Mouse (Mus musculus) liver, embryonic 11.5 days (tissue): ENCODE measurements around the gene Pigx. TPM values are rescaled to one million over a fixed set of nuclear protein-coding genes. Genes with fewer than 3 reads are reported as not detected.

Source experiments
- ATAC-seq: fragments of 200-750 bp; cut with Nextera tagmentation; replicated peaks from 2 replicates; pipeline ENCODE4 v1.8.0; 2017; ENCODE audit warnings: moderate number of reproducible peaks, mild to moderate bottlenecking, moderate TSS enrichment, moderate library complexity; ENCODE audit not compliant: low FRiP score
- DNase-seq: peaks from one replicate; pipeline ENCODE4 v3.0.0-alpha.2; 2017; ENCODE audit warnings: low spot score
- H3K27ac ChIP-seq: fragments of 300-500 bp; sonication (generic); 2 replicates; pipeline ENCODE4 v1.5.1; 2014; ENCODE audit warnings: mild to moderate bottlenecking, low read depth, low read length, control low read depth
- H3K27me3 ChIP-seq: fragments of 300-500 bp; sonication (generic); replicated peaks from 2 replicates; pipeline ENCODE4 v1.6.1; 2014; ENCODE audit warnings: low read length, mixed read lengths; ENCODE audit not compliant: control insufficient read depth, insufficient read depth
- H3K36me3 ChIP-seq: fragments of 300-500 bp; sonication (generic); 2 replicates; pipeline ENCODE4 v1.6.1; 2014; ENCODE audit warnings: mild to moderate bottlenecking, low read length, moderate library complexity, mixed read lengths; ENCODE audit not compliant: control insufficient read depth, insufficient read depth
- H3K4me1 ChIP-seq: fragments of 300-500 bp; sonication (generic); replicated peaks from 2 replicates; pipeline ENCODE4 v1.6.1; 2014; ENCODE audit warnings: low read length, mixed read lengths; ENCODE audit not compliant: control insufficient read depth, insufficient read depth
- H3K4me2 ChIP-seq: fragments of 300-500 bp; sonication (generic); 2 replicates; pipeline ENCODE4 v1.6.1; 2014; ENCODE audit warnings: mild to moderate bottlenecking, control low read depth, moderate library complexity
- H3K4me3 ChIP-seq: fragments of 300-500 bp; sonication (generic); 2 replicates; pipeline ENCODE4 v1.5.1; 2014; ENCODE audit warnings: low read depth, low read length, control low read depth
- H3K9ac ChIP-seq: fragments of 300-500 bp; sonication (generic); 2 replicates; pipeline ENCODE4 v1.6.1; 2014; ENCODE audit warnings: low read depth, low read length, control low read depth
- H3K9me3 ChIP-seq: fragments of 300-500 bp; sonication (generic); 2 replicates; pipeline ENCODE4 v1.6.1; 2016; ENCODE audit warnings: low read length, inconsistent platforms, mixed read lengths; ENCODE audit not compliant: control insufficient read depth
- WGBS: fragments of 180-500 bp; shearing (Covaris S2); extraction: QIAGEN DNeasy Blood & Tissue Kit; methylation state at CpG from one replicate; pipeline ENCODE4 v1.1.7; 2014; 5-methylcytosine and 5-hydroxymethylcytosine counted together
- polyA plus RNA-seq: library from polyadenylated mRNA; unstranded; fragments of >200 nt; fragmentation: Nextera tagmentation; extraction: Ambion mirVana; gene quantifications from 2 replicates; pipeline ENCODE4 v1.2.1, GENCODE M21; 2014

Pigx gene
- polyA plus RNA-seq, 1 experiment from 2014 or later: 63.0 TPM

DNA sequence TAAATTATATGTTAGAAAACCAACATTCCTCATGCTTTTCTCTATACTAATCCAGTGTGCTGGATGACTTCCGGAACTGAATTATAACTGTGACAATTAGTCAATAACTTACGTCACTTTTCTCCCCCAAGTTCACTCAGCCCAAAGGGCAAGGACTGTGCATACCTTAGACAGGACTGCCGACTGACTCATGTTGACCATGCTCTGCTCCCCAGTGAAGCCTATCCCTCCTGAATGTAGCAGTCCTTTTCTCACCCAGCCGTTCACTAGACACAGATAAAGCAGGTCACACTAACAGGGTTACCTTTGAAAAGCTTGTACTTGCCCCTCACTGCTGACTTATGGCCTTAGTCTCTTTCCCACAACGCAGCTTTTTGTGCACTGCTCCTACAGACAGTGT is 40.7 kb downstream of the Pigx start:
- Histone ChIP-seq H3K4me3 (no peak overlapping the region), H3K36me3 (no peaks in the 10 kb centered on the region), H3K27me3 (no peaks in the 10 kb centered on the region), H3K9ac (no peak overlapping the region), H3K4me2 (no peak overlapping the region), H3K9me3 (no peaks in the 10 kb centered on the region), H3K4me1 (peaks cover 15% of the 10 kb centered on the region), H3K27ac (no peak overlapping the region)
- WGBS: 71% methylated on average over 5 of the region's 5 CpGs
- DNase-seq (no peak), ATAC-seq (no peak)

DNA sequence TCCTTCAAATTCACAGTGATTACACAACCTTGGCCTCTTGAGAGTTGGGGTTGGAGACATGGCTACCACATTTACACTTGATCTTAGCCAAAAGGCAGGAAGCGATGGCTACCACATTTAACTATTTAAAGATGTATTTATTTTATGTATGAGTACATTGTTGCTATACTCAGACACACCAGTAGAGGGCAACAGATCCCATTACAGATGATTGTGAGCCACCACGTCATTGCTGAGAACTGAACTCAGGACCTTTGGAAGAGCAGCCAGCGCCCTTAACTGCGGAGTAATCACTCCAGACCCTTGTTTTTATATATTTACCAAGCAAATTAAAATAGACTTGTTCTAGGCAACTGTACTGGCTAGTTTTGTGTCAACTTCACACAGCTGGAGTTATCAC is 57.2 kb downstream of the Pigx start:
- Histone ChIP-seq H3K27me3 (no peaks in the 10 kb centered on the region), H3K9me3 (no peaks in the 10 kb centered on the region), H3K4me2 (no peak overlapping the region), H3K4me3 (no peak overlapping the region), H3K4me1 (no peaks in the 10 kb centered on the region), H3K27ac (no peak overlapping the region), H3K9ac (no peak overlapping the region), H3K36me3 (peaks cover 31% of the 10 kb centered on the region)
- ATAC-seq (no peak), DNase-seq (no peak)
- WGBS: 85% methylated on average over 4 of the region's 4 CpGs

Other genes with a start within 250 kb of the Pigx start
- gene Meltf, start 220.9 kb downstream of the Pigx start, polyA plus RNA-seq: 0.33 and 0.35 TPM in 2 replicates
- gene Pigz, start 165.9 kb downstream of the Pigx start, polyA plus RNA-seq: 0.38 and 0.75 TPM in 2 replicates
- gene 0610012G03Rik, start 151.2 kb downstream of the Pigx start, polyA plus RNA-seq: 86.1 and 93.7 TPM in 2 replicates
- 93.0 and 93.5 TPM in 2 replicates for gene Ncbp2, start 151.2 kb downstream of the Pigx start, polyA plus RNA-seq
- gene Senp5, start 96.5 kb downstream of the Pigx start, polyA plus RNA-seq: 13.0 and 13.1 TPM in 2 replicates
- gene Pak2, start 20.4 kb downstream of the Pigx start, polyA plus RNA-seq: 30.0 and 32.9 TPM in 2 replicates
- 14.3 and 14.7 TPM in 2 replicates for gene Cep19, start 60 bp upstream of the Pigx start, polyA plus RNA-seq
- 34.4 and 35.4 TPM in 2 replicates for gene Nrros, start 65.9 kb upstream of the Pigx start, polyA plus RNA-seq
- gene Bex6, start 80.1 kb upstream of the Pigx start, polyA plus RNA-seq: 0.62 and 1.2 TPM in 2 replicates
- 13.0 and 13.3 TPM in 2 replicates for gene Fbxo45, start 147.4 kb upstream of the Pigx start, polyA plus RNA-seq
- 22.0 and 23.2 TPM in 2 replicates for gene Wdr53, start 147.5 kb upstream of the Pigx start, polyA plus RNA-seq
- not detected in 2 replicates for gene Smco1, start 171.7 kb upstream of the Pigx start, polyA plus RNA-seq
- 19.7 and 20.8 TPM in 2 replicates for gene Rnf168, start 177.7 kb upstream of the Pigx start, polyA plus RNA-seq
- 13.7 and 15.3 TPM in 2 replicates for gene Ubxn7, start 232.5 kb upstream of the Pigx start, polyA plus RNA-seq